Mouse (Mus musculus) ES-E14 (cell line): ENCODE measurements at regions not wholly inside any gene's neighbourhood (a gene's known extent, or its start where the extent isn't known, plus 50 kb on each side); places are given as distances from the start of the nearest gene placed in this dataset.

ENCODE experiments used
- ZC3H11A ChIP-seq: IDR thresholded peaks from 2 replicates; pipeline ENCODE4 v1.6.1; 2012; ENCODE audit warnings: low read depth, mild to moderate bottlenecking, inconsistent platforms, low read length, borderline replicate concordance
- ZNF384 ChIP-seq: IDR thresholded peaks from 2 replicates; pipeline ENCODE4 v1.6.1; 2012; ENCODE audit warnings: low read depth, low read length, inconsistent platforms

DNA sequence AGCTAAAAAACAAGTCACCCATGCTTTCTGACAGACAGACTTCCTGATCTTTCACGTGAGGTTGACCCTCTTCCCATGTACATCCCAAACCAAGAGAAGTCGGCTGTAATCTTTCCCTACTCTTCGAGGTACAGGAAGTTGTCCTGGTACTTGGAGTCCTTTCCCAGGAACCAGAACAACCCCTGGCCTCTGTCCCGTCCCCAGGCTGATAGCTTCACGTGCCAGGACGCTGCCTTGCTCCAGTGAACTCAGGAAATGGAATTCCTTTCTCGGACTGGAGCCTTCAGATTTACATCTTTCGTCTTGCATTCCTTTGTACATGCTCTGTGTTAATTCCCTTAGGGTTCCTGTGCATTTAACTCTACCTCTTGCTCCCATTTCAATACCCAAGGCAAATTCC is 107.6 kb downstream of the Mtx2 start:
- no peak for TF ChIP-seq ZC3H11A
- TF ChIP-seq ZNF384: no peak
